In the genomic region with DNA sequence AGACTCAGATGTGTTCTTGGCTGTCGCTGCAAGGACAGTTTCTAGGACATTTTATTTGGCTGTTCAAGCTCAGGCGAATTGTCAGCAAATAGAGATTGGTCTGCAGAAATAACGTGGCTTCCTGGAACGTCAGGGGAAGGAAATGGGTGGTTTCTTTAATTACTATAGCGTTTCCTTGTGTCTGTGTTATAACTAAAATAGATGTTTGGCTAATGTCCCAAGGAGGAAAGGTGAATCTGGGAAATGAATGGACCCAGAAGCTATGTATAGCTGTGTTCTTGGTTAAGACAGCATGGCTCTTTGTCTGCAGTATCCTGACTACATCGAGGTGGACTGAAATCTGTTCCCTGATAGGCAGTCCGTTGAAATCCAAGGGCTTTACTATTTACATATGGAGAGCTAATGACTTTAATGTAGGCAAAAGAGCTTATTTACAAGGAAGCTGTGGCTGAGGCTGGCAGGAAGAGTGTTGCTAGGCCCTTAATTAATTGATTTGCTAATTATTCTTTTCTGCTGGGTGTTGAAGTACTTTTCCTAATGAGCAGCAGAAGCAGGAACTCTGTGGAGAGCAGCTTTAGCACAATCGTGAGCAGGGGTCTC, we compare ENCODE assay signal across 9 mouse cellular contexts.
A peak's percentile ranks its signal among the peaks of the same experiment; 100 is the strongest.
DNase-seq lines count a peak whose midpoint lies in the region; ATAC-seq and TF ChIP-seq lines count a peak whose summit lies in the region.
"Had no signal": no experiment of that assay in that cellular context is flagged by ENCODE, and none has a peak within 500 bp of the region (broad histone marks: within the 10 kb centered on the region; RNA-seq: fewer than 3 reads in every experiment).

No protein-coding gene starts in this region.

- no peaks in the 10 kb centered on the region for H3K9me3 ChIP-seq in neural tube, embryonic 13.5 days
- no peaks in the 10 kb centered on the region for H3K9me3 ChIP-seq in forebrain, embryonic 14.5 days (replicated peaks; ENCODE audit: control insufficient read depth, low read length)
- H3K9me3 ChIP-seq in intestine, postnatal 0 days (ENCODE audit: control insufficient read depth): no peaks in the 10 kb centered on the region
- H3K9me3 ChIP-seq: liver, embryonic 13.5 days had no signal

- ATAC-seq in neural tube, embryonic 13.5 days (ENCODE audit: low read depth): peak; percentile 56
- ATAC-seq in forebrain, embryonic 14.5 days: peak; percentile 92
- no peak for ATAC-seq in intestine, postnatal 0 days

- no peaks in the 10 kb centered on the region for H3K79me2 ChIP-seq in macrophage (ENCODE audit: inconsistent target)

- peaks cover 12% of the 10 kb centered on the region for H3K4me1 ChIP-seq in neural tube, embryonic 13.5 days (replicated peaks)
- H3K4me1 ChIP-seq in forebrain, embryonic 14.5 days (ENCODE audit: control insufficient read depth, insufficient read depth, low read length): peaks cover 12% of the 10 kb centered on the region
- H3K4me1 ChIP-seq in intestine, postnatal 0 days (replicated peaks; ENCODE audit: control insufficient read depth, insufficient read depth, low read length): no peaks in the 10 kb centered on the region
- H3K4me1 ChIP-seq: liver, embryonic 13.5 days had no signal

- no peak overlapping the region for H3K4me2 ChIP-seq in neural tube, embryonic 13.5 days
- H3K4me2 ChIP-seq in forebrain, embryonic 14.5 days (ENCODE audit: low read length): peak overlapping the region; percentile 27
- H3K4me2 ChIP-seq in intestine, postnatal 0 days (replicated peaks; ENCODE audit: low read depth): no peak overlapping the region
- H3K4me2 ChIP-seq: liver, embryonic 13.5 days had no signal

- no peak overlapping the region for H3K4me3 ChIP-seq in neural tube, embryonic 13.5 days
- no peak overlapping the region for H3K4me3 ChIP-seq in forebrain, embryonic 14.5 days (ENCODE audit: low read depth, low read length)
- no peak overlapping the region for H3K4me3 ChIP-seq in intestine, postnatal 0 days (ENCODE audit: low read depth, low read length)
- no peak overlapping the region for H3K4me3 ChIP-seq in macrophage (ENCODE audit: inconsistent target)
- H3K4me3 ChIP-seq: liver, embryonic 13.5 days had no signal

- peak overlapping the region; percentile 69 for H3K27ac ChIP-seq in neural tube, embryonic 13.5 days (replicated peaks)
- H3K27ac ChIP-seq in forebrain, embryonic 14.5 days (ENCODE audit: low read depth, low read length): peak overlapping the region; percentile 39
- peak overlapping the region; percentile 50 for H3K27ac ChIP-seq in intestine, postnatal 0 days (ENCODE audit: low read depth, low read length)
- H3K27ac ChIP-seq in macrophage: peak overlapping the region; percentile 69
- H3K27ac ChIP-seq: liver, embryonic 13.5 days had no signal

- H3K9ac ChIP-seq in neural tube, embryonic 13.5 days: no peak overlapping the region
- no peak overlapping the region for H3K9ac ChIP-seq in forebrain, embryonic 14.5 days (ENCODE audit: low read length)
- no peak overlapping the region for H3K9ac ChIP-seq in intestine, postnatal 0 days (ENCODE audit: low read depth, low read length)
- H3K9ac ChIP-seq: liver, embryonic 13.5 days had no signal

- no peaks in the 10 kb centered on the region for H3K27me3 ChIP-seq in neural tube, embryonic 13.5 days
- H3K27me3 ChIP-seq in forebrain, embryonic 14.5 days (replicated peaks; ENCODE audit: control insufficient read depth, insufficient read depth, low read length): 0 out of 2 replicates have a peak, but pooled peaks cover 5% of the 10 kb centered on the region
- no peaks in the 10 kb centered on the region for H3K27me3 ChIP-seq in intestine, postnatal 0 days (replicated peaks; ENCODE audit: control insufficient read depth, insufficient read depth, low read length)
- H3K27me3 ChIP-seq: liver, embryonic 13.5 days had no signal

- H3K36me3 ChIP-seq in neural tube, embryonic 13.5 days: no peaks in the 10 kb centered on the region
- no peaks in the 10 kb centered on the region for H3K36me3 ChIP-seq in forebrain, embryonic 14.5 days (ENCODE audit: control insufficient read depth, insufficient read depth, low read length)
- no peaks in the 10 kb centered on the region for H3K36me3 ChIP-seq in intestine, postnatal 0 days (ENCODE audit: control insufficient read depth, insufficient read depth)
- no peaks in the 10 kb centered on the region for H3K36me3 ChIP-seq in macrophage (ENCODE audit: inconsistent target)
- H3K36me3 ChIP-seq: liver, embryonic 13.5 days had no signal

- WGBS in neural tube, embryonic 13.5 days: 37% methylated on average over 8 of the region's 8 CpGs
- 18% methylated on average over 8 of the region's 8 CpGs for WGBS in forebrain, embryonic 14.5 days
- 24% methylated on average over 8 of the region's 8 CpGs for WGBS in intestine, postnatal 0 days
- WGBS in macrophage (ENCODE audit: missing documents): 4% methylated on average over 8 of the region's 8 CpGs

- TF ChIP-seq CTCF in intestine, postnatal 0 days (IDR thresholded peaks at IDR 0.05; ENCODE audit: low read depth): no peak

- no peak for DNase-seq in neural tube, embryonic 10.5 days (ENCODE audit: extremely low spot score, low spot score)
- DNase-seq in forebrain, embryonic 14.5 days (ENCODE audit: low spot score): peak; percentile 89
- no peak for DNase-seq in right cerebral cortex, postnatal 4 days
- DNase-seq in urinary bladder, adult 18-20 months (ENCODE audit: low spot score in 2 of 2): no peak
- no peak for DNase-seq in yolk sac, embryonic 10.5 days (ENCODE audit: low spot score)
- DNase-seq: liver, embryonic 13.5 days had no signal
